Mouse (Mus musculus): ENCODE data around the gene Syt7.

GRCm38 (mm10) chr19:10366116-10366845, 22.6 kb upstream of the Syt7 start:
- TF ChIP-seq GATA1 (IDR thresholded peaks at IDR 0.05; ENCODE audit: borderline replicate concordance, low read length): no peak
- TF ChIP-seq FLI1 (IDR thresholded peaks at IDR 0.05; ENCODE audit: low read length): no peak
